Mouse (Mus musculus) kidney, embryonic 14.5 days (tissue): Measurements from ENCODE around the gene Ddx49. TPM values are rescaled to one million over a fixed set of nuclear protein-coding genes. Genes with fewer than 3 reads are reported as not detected.

Experiments used
- ATAC-seq: fragments of 200-750 bp; cut with Nextera tagmentation; 2 replicates; pipeline ENCODE4 v1.8.0; 2017; ENCODE audit warnings: moderate number of reproducible peaks, mild to moderate bottlenecking, moderate TSS enrichment, moderate library complexity; ENCODE audit not compliant: low FRiP score, low TSS enrichment
- H3K27ac ChIP-seq: fragments of 300-500 bp; sonication (generic); 2 replicates; pipeline ENCODE4 v1.5.1; 2014; ENCODE audit warnings: low read depth, mild to moderate bottlenecking, low read length, moderate library complexity, mixed read lengths
- H3K27me3 ChIP-seq: fragments of 300-500 bp; sonication (generic); 2 replicates; pipeline ENCODE4 v1.6.1; 2014; ENCODE audit warnings: mild to moderate bottlenecking, low read length; ENCODE audit not compliant: control insufficient read depth, insufficient read depth
- H3K36me3 ChIP-seq: fragments of 300-500 bp; sonication (generic); 2 replicates; pipeline ENCODE4 v1.6.1; 2014; ENCODE audit warnings: low read length, mixed read lengths; ENCODE audit not compliant: control insufficient read depth, insufficient read depth
- H3K4me1 ChIP-seq: fragments of 300-500 bp; sonication (generic); 2 replicates; pipeline ENCODE4 v1.6.1; 2014; ENCODE audit warnings: low read length, mixed read lengths; ENCODE audit not compliant: control insufficient read depth, insufficient read depth
- H3K4me2 ChIP-seq: fragments of 300-500 bp; sonication (generic); replicated peaks from 2 replicates; pipeline ENCODE4 v1.6.1; 2014; ENCODE audit warnings: low read depth, mild to moderate bottlenecking, low read length
- H3K4me3 ChIP-seq: fragments of 300-500 bp; sonication (generic); 2 replicates; pipeline ENCODE4 v1.5.1; 2014; ENCODE audit warnings: mild to moderate bottlenecking, low read length
- H3K9ac ChIP-seq: fragments of 300-500 bp; sonication (generic); 2 replicates; pipeline ENCODE4 v1.6.1; 2014; ENCODE audit warnings: low read depth, mild to moderate bottlenecking, low read length, moderate library complexity
- H3K9me3 ChIP-seq: fragments of 300-500 bp; sonication (generic); 2 replicates; pipeline ENCODE4 v1.6.1; 2016; ENCODE audit warnings: low read length; ENCODE audit not compliant: control insufficient read depth
- WGBS: fragments of 180-500 bp; shearing (Covaris S2); extraction: QIAGEN DNeasy Blood & Tissue Kit; methylation state at CpG from one replicate; pipeline ENCODE4 v1.1.7; 2014; 5-methylcytosine and 5-hydroxymethylcytosine counted together
- polyA plus RNA-seq: library from polyadenylated mRNA; unstranded; fragments of >200 nt; fragmentation: Nextera tagmentation; extraction: Ambion mirVana; gene quantifications from 2 replicates; pipeline ENCODE4 v1.2.1, GENCODE M21; 2014

The Ddx49 gene
- polyA plus RNA-seq, 1 experiment from 2014 or later = 49.9 TPM

DNA sequence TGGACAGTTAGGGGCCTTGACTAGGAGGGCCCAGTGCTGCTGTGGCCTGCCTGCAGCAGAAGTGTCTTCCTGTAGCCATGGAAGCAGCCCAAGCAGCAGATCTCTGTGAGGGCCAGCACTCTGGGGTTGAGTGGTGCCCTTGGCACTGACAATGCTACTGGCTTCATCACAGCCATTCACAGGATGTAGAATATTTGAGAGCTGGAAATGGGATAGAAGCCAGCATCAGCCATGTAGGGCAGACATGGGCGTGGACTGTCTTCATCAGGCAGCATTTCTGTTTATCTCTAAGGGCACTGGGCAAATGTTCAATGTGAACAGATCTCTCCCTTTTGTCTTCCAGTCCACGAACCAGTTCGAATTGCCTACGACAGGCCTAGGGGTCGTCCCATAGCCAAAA is 43.7 kb downstream of the Ddx49 start:
- Histone ChIP-seq H3K4me3 (no peak overlapping the region), H3K36me3 (peaks cover 96% of the 10 kb centered on the region), H3K4me2 (no peak overlapping the region), H3K9me3 (no peaks in the 10 kb centered on the region), H3K27ac (no peak overlapping the region), H3K4me1 (no peaks in the 10 kb centered on the region), H3K9ac (no peak overlapping the region), H3K27me3 (no peaks in the 10 kb centered on the region)
- WGBS = 93% methylated on average over 5 of the region's 5 CpGs
- no peak for ATAC-seq

- Histone ChIP-seq H3K4me3 (no peak overlapping the region), H3K27me3 (no peaks in the 10 kb centered on the region), H3K9ac (no peak overlapping the region), H3K4me1 (no peaks in the 10 kb centered on the region), H3K27ac (no peak overlapping the region), H3K36me3 (peaks cover 96% of the 10 kb centered on the region), H3K4me2 (no peak overlapping the region), H3K9me3 (no peaks in the 10 kb centered on the region)
- 80% methylated on average over 3 of the region's 3 CpGs for WGBS
- ATAC-seq = no peak
Observed at GRCm38 (mm10) chr8:70257456-70257855, 44.8 kb downstream of the Ddx49 start.

GRCm38 (mm10) chr8:70254628-70255027 is 47.7 kb downstream of the Ddx49 start:
- H3K27me3 ChIP-seq = no peaks in the 10 kb centered on the region
- H3K9ac ChIP-seq = no peak overlapping the region
- no peak overlapping the region for H3K4me3 ChIP-seq
- peaks cover 95% of the 10 kb centered on the region for H3K36me3 ChIP-seq
- H3K4me2 ChIP-seq = no peak overlapping the region
- H3K4me1 ChIP-seq = no peaks in the 10 kb centered on the region
- H3K27ac ChIP-seq = no peak overlapping the region
- ATAC-seq = no peak
- no peaks in the 10 kb centered on the region for H3K9me3 ChIP-seq
- WGBS = 71% methylated on average over 1 of the region's 1 CpGs

DNA sequence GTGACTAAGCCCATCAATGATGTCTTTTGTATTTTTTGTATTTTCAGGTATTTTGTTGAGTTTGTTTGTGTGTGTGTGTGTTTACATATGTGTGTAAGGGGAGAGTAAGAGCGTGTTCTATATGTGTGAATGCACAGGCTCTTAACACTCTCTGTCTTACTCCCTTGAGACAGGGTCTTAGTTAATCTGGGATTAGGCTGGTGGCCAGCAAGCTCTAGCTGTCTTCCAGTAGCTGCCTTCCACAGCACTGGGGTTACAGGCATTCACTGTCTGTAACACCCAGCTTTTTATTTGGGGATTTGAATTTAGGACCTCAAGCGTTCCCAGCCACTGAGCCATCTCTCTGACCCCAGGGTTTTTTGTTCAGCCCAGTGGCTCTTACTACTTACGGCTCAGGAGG is 54.4 kb downstream of the Ddx49 start:
- WGBS = 90% methylated on average over 3 of the region's 3 CpGs
- Histone ChIP-seq H3K27me3 (no peaks in the 10 kb centered on the region), H3K36me3 (peaks cover 85% of the 10 kb centered on the region), H3K4me3 (no peak overlapping the region), H3K4me1 (no peaks in the 10 kb centered on the region), H3K9me3 (no peaks in the 10 kb centered on the region), H3K27ac (no peak overlapping the region), H3K4me2 (no peak overlapping the region), H3K9ac (no peak overlapping the region)
- ATAC-seq = no peak

DNA sequence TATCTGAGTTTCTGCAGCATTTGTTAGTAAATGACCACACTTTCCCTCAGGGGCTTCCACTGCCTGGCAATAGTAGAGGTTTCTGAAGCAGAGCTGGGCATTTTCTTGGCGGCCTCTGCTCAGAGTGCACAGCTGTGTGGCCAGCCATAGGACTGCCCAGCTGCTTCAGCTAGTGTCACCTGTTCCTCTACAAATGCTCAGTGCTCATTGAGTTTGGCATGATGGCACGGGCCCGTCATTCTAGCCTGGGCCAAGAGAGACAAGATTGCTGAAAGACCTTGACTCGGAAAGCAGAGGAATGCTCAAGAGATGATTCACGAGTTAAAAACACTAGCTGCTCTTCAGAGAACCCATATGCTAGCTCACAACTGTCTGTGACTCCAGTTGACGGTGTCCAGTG is 55.7 kb downstream of the Ddx49 start:
- no peak overlapping the region for H3K27ac ChIP-seq
- H3K36me3 ChIP-seq = peaks cover 85% of the 10 kb centered on the region
- no peak overlapping the region for H3K9ac ChIP-seq
- H3K9me3 ChIP-seq = no peaks in the 10 kb centered on the region
- no peaks in the 10 kb centered on the region for H3K27me3 ChIP-seq
- no peaks in the 10 kb centered on the region for H3K4me1 ChIP-seq
- ATAC-seq = no peak
- no peak overlapping the region for H3K4me3 ChIP-seq
- WGBS = 90% methylated on average over 6 of the region's 6 CpGs
- H3K4me2 ChIP-seq = no peak overlapping the region

Other genes starting within 250 kb of the Ddx49 start
- 0.55 and 0.89 TPM in 2 replicates for gene Tm6sf2, start 229.6 kb downstream of the Ddx49 start, polyA plus RNA-seq
- not detected in 2 replicates for gene Hapln4, start 219.0 kb downstream of the Ddx49 start, polyA plus RNA-seq
- gene Ncan, start 181.6 kb downstream of the Ddx49 start, polyA plus RNA-seq = 0.07 and 0.19 TPM in 2 replicates
- gene Nr2c2ap, start 171.2 kb downstream of the Ddx49 start, polyA plus RNA-seq = 25.5 and 40.7 TPM in 2 replicates
- gene Rfxank, start 163.3 kb downstream of the Ddx49 start, polyA plus RNA-seq = 18.6 and 19.6 TPM in 2 replicates
- 49.6 and 64.5 TPM in 2 replicates for gene Borcs8, start 163.0 kb downstream of the Ddx49 start, polyA plus RNA-seq
- gene Mef2b, start 162.8 kb downstream of the Ddx49 start, polyA plus RNA-seq = 0.30 and 0.97 TPM in 2 replicates
- 43.6 and 47.5 TPM in 2 replicates for gene Tmem161a, start 130.1 kb downstream of the Ddx49 start, polyA plus RNA-seq
- gene Slc25a42, start 90.2 kb downstream of the Ddx49 start, polyA plus RNA-seq = 2.1 and 3.0 TPM in 2 replicates
- 23.7 and 33.0 TPM in 2 replicates for gene Sugp2, start 68.3 kb downstream of the Ddx49 start, polyA plus RNA-seq
- 23.2 and 24.8 TPM in 2 replicates for gene Armc6, start 68.0 kb downstream of the Ddx49 start, polyA plus RNA-seq
- gene Homer3, start 19.7 kb downstream of the Ddx49 start, polyA plus RNA-seq = 54.5 and 70.2 TPM in 2 replicates
- 322 and 327 TPM in 2 replicates for gene Cope, start within 50 bp of the Ddx49 start, polyA plus RNA-seq
- 2.3 and 2.6 TPM in 2 replicates for gene Cers1, start 13.3 kb upstream of the Ddx49 start, polyA plus RNA-seq
- 7.6 and 7.9 TPM in 2 replicates for gene Gdf1, start 27.3 kb upstream of the Ddx49 start, polyA plus RNA-seq
- gene Upf1, start 50.8 kb upstream of the Ddx49 start, polyA plus RNA-seq = 21.8 and 24.2 TPM in 2 replicates
- 0.14 and 0.26 TPM in 2 replicates for gene Comp, start 71.1 kb upstream of the Ddx49 start, polyA plus RNA-seq
- gene Crtc1, start 137.1 kb upstream of the Ddx49 start, polyA plus RNA-seq = 15.5 and 21.2 TPM in 2 replicates
- gene Klhl26, start 174.5 kb upstream of the Ddx49 start, polyA plus RNA-seq = 14.4 and 19.2 TPM in 2 replicates
- 8.5 and 12.4 TPM in 2 replicates for gene Tmem59l, start 184.9 kb upstream of the Ddx49 start, polyA plus RNA-seq
- 26.7 and 34.8 TPM in 2 replicates for gene Crlf1, start 190.7 kb upstream of the Ddx49 start, polyA plus RNA-seq
- gene Rex1bd, start 204.3 kb upstream of the Ddx49 start, polyA plus RNA-seq = 129 and 151 TPM in 2 replicates
- gene Uba52, start 208.3 kb upstream of the Ddx49 start, polyA plus RNA-seq = 1,078 and 1,559 TPM in 2 replicates
- gene Fkbp8, start 225.2 kb upstream of the Ddx49 start, polyA plus RNA-seq = 252 and 291 TPM in 2 replicates
- gene Kxd1, start 225.5 kb upstream of the Ddx49 start, polyA plus RNA-seq = 70.0 and 70.9 TPM in 2 replicates
- gene Ell, start 237.0 kb upstream of the Ddx49 start, polyA plus RNA-seq = 12.9 and 22.4 TPM in 2 replicates